Mouse (Mus musculus): Measurements from ENCODE around the gene Tex2. TPM values are rescaled to one million over a fixed set of nuclear protein-coding genes. Genes with fewer than 3 reads are reported as not detected.

Tex2 gene
- polyA plus RNA-seq, 1 experiment = 34.6 TPM

DNA sequence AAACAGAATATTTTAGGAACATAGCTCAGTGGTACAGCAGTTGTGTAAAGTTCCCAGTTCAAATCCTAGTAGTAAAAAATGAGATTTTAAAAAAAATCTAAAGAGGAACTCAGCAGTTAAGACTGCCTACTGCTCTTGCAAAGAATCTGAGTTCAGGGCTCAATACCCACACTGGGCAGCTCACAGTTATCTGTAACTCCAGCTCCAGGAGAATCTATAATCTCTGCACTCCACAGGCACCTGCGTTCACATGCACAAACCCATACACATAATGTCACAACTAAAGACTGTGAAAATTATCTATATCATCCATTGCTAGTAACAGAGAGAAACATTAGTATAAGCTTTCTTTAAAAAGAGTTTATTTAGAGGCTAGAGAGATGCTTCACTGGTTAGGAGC is 152.6 kb downstream of the Tex2 start:
- no peak for DNase-seq (ENCODE audit: low read depth)
- TF ChIP-seq POLR2A (IDR thresholded peaks at IDR 0.05; ENCODE audit: borderline replicate concordance, extremely low read depth, insufficient read depth, insufficient read length, poor library complexity, severe bottlenecking) (no peak), CTCF (IDR thresholded peaks at IDR 0.05; ENCODE audit: borderline replicate concordance, extremely low read depth, insufficient read depth, insufficient read length) (no peak)

DNA sequence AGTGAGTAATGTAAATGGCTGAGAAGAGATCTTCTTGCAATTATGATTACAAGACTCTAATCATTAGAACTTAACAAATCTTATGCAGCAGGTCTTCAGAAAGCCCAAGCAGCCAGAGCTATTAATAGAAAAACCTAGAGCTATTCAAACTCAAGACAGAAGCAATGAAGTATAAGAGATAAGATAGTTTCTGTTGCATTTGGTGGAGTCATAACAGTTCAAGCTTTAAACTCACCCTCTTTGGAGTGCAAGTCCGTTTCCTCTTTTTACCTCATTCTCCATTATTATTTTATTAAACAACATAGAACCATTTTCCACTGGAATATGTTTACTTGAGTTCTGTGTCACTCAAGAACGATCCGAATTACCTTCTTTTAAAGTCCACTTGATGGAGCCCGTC is 154.7 kb downstream of the Tex2 start:
- no peak for TF ChIP-seq CTCF (IDR thresholded peaks at IDR 0.05; ENCODE audit: borderline replicate concordance, extremely low read depth, insufficient read depth, insufficient read length)
- no peak for TF ChIP-seq POLR2A (IDR thresholded peaks at IDR 0.05; ENCODE audit: borderline replicate concordance, extremely low read depth, insufficient read depth, insufficient read length, poor library complexity, severe bottlenecking)

More for the DNA sequence above, 154.7 kb downstream of the Tex2 start:
- no peak for DNase-seq (ENCODE audit: low read depth)

Other genes starting within 250 kb of the Tex2 start
- not detected in 2 replicates for gene Prr29, start 248.0 kb downstream of the Tex2 start, polyA plus RNA-seq (2012; rRNA removed)
- gene Icam2, start 225.3 kb downstream of the Tex2 start, polyA plus RNA-seq (2012; rRNA removed) = 11.5 and 11.9 TPM in 2 replicates
- gene Ern1, start 125.6 kb downstream of the Tex2 start, polyA plus RNA-seq (2012; rRNA removed) = 11.3 and 11.9 TPM in 2 replicates
- 15.7 and 24.8 TPM in 2 replicates for gene Pecam1, start 137.2 kb upstream of the Tex2 start, polyA plus RNA-seq (2012; rRNA removed)
- gene Milr1, start 137.8 kb upstream of the Tex2 start, polyA plus RNA-seq (2012; rRNA removed) = 0.36 and 0.38 TPM in 2 replicates
- gene Polg2, start 166.1 kb upstream of the Tex2 start, polyA plus RNA-seq (2012; rRNA removed) = 9.0 and 10.3 TPM in 2 replicates
- gene Ddx5, start 175.8 kb upstream of the Tex2 start, polyA plus RNA-seq (2012; rRNA removed) = 597 and 653 TPM in 2 replicates
- gene Cep95, start 175.8 kb upstream of the Tex2 start, polyA plus RNA-seq (2012; rRNA removed) = 20.3 and 22.3 TPM in 2 replicates

Data from brain, embryonic 14.5 days (tissue).